Mouse (Mus musculus) C2C12 (cell line): ENCODE measurements around the gene Smndc1.

Experiments
- CEBPB ChIP-seq: IDR thresholded peaks from one replicate; pipeline ENCODE4 v1.6.1; 2011; ENCODE audit warnings: low read depth, mild to moderate bottlenecking, control low read depth, moderate library complexity
- CTCF ChIP-seq: IDR thresholded peaks from one replicate; pipeline ENCODE4 v1.5.1; 2011; ENCODE audit not compliant: control insufficient read depth, insufficient read depth, insufficient read length
- MAX ChIP-seq: IDR thresholded peaks from one replicate; pipeline ENCODE4 v1.6.1; 2011; ENCODE audit warnings: mild to moderate bottlenecking, control low read depth
- USF1 ChIP-seq: IDR thresholded peaks from one replicate; pipeline ENCODE4 v1.6.1; 2011; ENCODE audit warnings: low read depth, mild to moderate bottlenecking, control low read depth, moderate library complexity

GRCm38 (mm10) chr19:53366057-53366775 is 24.2 kb downstream of the Smndc1 start:
- TF ChIP-seq CTCF: no peak
- no peak for TF ChIP-seq USF1
- TF ChIP-seq CEBPB: no peak
- TF ChIP-seq MAX: no peak
